Mouse (Mus musculus) liver, postnatal 0 days (tissue): ENCODE results near the gene Adamts17.

ENCODE experiments used
- CTCF ChIP-seq: sonication (generic); IDR thresholded peaks from 2 replicates; pipeline ENCODE4 v1.5.1; 2016; ENCODE audit warnings: antibody characterized with exemption, low read depth
- EP300 ChIP-seq: IDR thresholded peaks from 2 replicates; pipeline ENCODE4 v1.6.1; 2016; ENCODE audit warnings: antibody characterized with exemption, low read depth, mild to moderate bottlenecking

DNA sequence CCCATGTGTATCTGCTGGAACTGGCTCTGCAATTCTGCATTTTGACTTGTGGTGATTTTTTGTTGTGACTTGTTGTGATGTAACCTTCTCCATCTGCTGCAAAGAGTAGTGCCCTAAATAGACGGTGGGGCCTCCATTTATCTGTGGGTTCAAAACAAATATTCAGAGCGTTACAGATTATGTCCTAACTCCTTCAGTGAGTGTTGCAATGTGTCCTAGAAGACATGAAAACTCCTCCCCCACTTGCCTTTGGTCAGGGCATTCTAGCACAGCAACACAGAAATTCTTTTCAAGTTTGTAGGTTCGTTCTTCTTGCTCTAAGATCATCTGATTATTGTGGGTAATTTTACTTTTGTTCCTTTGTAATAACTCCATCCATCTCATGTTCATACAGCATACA, 199.6 kb downstream of the Adamts17 start:
- TF ChIP-seq CTCF (no peak), EP300 (no peak)
